Mouse (Mus musculus) NIH3T3 (cell line): ENCODE measurements around the gene Tmem117.
A peak's percentile ranks its signal among the peaks of the same experiment; 100 is the strongest.

Experiments
- DNase-seq: peaks from one replicate; pipeline ENCODE4 v3.0.0-alpha.2; 2012; ENCODE audit warnings: low read depth

Tmem117 gene

DNA sequence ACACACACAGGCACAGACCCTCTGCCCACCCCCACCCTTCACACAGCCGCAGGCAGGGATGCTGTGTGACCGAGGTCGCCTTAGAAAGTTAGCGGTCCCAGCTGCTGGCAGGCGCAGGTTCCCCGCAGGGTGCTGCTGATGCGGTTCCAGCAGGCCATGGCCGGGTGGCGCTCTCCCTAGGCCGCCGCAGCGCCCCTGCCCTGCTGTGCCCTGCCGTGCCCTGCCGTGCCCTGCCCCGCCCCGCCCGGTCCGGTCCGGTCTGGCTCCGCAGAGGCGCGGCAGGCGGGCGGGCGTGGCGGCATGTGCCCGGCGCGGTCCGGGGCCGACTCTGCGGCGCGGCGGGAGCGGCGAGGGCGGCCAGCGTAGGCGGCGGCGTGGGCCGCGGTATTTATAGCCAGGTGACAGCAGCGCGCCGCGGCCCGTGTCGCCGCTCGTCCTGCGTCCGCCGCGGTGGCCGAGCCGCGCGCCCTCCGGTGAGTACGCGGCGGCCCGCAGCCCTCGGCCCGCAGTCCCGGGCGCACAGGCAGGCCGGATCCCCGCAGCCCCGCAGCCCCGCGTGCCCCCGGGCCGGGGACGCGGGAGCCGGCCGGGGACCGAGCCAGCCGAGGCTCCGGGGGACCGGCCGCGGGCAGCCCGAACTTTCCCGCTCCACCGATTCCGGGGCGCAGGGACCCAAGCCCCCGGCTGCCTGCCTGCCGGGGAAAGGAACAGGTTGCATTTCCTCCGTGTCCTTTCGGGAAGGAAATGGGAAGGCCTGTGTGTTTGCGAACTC, at the start of gene Tmem117:
Tmem117 (plus strand) TSS at position 403 of the 772 bp plus-strand sequence.
- DNase-seq, result peak; percentile 46

DNA sequence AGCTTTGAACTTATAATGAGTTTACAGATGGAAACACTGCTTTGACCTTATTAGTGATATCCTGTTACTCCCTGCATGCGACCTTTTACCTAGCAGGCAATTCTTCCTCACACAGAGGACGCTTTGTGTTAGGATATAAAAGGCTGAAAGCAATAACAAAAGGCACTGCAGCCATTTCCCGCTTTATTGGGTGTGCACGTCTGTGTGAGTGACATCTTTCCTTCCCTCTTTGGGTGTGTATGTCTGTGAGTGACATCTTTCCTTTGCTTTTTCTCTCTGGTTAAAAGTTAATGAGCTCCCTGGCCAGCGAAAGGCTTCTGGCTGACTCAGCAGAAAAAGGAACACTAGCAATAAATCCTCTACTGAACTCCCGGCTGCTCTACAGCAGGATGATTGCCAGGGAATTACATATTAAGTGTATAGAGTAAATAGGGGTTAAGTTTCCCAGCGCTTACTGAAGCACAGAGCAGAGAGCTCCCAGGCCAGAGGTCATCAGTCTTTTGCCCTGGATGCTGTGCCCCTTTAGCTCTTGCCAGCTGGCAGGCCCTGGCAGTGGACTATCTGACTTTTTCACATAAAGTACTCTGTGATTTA, 46.9 kb upstream of the Tmem117 start:
- no peak for DNase-seq

DNA sequence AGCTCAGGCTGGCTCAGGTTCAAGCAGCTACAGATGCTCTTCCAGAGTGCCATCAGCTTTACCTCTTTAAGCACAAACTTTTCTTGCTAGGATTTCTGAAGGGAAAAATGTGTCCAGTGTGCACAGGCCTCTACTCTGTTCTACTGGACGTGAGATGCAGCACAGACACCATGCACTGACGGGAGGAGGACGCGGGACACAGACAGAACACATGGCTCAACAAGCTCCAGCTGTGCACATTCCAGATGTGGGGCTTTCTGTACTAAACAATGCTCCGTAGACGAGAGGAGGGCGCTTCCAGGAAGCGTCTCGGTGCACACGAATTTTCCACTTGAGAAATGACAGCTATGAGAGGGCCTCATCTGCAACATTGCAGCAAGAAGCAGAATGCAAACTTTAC, 45.9 kb upstream of the Tmem117 start:
- DNase-seq, result no peak

DNA sequence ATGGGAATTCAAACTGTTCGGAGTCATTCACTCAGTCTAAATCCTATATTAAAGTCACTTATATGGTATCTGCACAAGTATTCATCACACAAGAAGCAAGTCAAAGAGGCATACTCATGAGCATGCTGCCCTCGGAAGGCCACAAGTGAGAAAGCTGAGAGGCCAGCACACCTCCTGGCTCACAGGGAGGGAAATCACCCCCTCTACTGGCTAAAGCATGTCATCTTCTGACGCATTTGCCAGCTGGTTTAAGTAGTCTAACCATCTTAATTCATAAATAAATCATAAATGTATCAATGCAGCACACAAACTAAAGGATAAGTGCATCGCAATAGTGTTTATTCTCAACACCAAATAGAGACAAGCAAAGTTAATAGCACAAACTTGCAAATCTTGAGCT, 44.3 kb upstream of the Tmem117 start:
- DNase-seq, result peak; percentile 45

DNA sequence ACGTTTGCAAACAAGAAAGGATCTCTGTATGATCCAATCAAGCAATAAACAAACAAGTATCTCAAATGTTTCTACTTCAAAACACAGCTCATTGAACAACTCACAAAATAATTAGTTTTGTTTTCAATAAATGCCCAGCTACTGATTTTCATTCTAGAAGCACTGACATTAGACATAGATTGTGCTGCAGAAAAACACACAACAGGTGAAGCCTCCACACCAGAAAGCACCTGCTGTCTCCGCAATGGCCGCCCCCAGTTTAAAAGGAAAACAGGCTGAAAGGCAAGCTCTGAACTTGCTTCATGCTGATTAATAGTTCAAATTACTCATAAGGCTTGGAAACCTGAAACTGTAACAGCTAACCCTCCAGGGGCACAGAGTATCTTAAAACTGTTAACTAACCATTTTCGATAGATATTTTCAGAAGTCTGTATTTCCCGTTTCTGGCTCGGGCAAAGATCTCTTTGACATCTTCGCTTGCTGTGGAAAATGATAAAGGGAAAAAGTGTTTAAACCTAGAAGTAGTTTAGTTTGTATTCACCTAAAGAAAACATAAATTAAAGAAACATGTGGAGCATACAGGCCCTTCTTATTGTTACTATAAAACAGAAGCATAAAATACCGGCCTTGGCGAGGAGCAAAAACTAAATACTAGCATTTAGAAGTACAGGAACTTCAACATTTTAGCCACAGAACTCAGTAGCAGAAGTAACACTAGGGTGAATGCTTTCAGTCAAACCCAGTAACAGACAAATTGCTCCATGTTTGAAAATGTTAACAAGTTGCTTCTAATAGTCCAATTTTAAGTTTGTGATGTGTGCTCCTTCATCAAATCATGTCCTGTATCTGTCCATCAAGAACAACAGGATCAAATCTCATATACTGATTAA, 41.0 kb upstream of the Tmem117 start:
- DNase-seq, result no peak

DNA sequence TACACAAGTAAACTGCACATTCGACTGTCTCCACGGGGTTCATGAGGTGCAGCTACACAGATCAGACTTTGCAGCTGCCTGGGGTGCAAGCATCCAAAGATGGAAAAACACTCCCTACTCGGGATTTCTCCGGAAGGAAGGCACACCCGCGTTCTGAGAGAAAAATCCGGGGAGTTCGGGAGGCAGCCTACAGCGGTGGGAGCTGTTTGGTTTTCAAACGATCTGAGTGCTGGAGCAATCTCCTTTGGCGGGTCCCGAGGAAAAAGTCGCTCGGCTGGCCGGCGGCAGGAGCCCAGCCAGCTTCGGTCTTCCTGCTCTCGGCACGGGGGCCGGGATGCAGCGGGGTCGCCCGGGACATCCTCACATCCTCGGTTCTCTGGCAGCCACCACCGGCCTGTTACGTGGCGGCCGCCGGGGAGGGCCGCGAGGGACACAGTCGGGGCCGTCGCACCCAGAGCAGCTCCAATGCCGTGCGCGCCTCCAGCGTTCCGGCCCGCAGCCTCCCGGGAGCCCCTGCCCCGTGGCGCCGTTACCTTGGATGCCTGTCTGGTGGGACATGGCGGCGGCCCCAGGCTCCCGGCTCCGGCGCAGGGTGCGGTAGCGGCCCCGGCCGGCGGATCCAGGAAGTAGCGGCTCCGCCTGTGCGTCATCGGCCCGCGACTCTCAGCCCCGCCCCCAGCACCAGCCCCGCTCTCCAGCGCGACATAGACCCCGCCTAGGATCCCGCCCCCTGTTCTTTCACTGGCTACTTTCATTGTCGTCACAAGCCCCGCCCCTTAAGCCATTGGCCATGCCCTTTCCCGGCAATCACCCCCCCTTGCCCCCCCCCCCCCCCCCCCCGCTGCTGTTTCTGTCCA, 39.6 kb upstream of the Tmem117 start, which contains the start of gene Twf1:
Twf1 (minus strand) TSS at position 671 of the 857 bp plus-strand sequence.
- peak; percentile 99 for DNase-seq

DNA sequence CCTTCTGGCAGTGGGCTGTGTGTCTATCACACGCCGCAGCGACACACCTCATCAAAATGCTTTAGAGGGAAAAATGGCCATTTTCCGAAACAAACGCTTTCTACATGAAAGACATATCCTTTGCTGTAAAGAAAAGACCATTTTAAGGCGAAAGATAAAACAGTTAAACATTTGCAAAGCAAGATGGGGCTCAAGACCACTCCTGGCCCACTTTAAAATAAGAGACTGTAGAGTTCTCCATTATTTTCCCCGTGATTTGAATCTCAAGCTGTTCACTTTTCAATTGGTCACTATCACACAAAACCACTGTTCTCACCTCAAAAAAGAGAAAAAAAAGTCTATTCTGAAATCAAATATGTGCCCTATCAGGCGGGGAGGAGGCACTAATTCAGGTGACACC, 38.9 kb upstream of the Tmem117 start:
- no peak for DNase-seq

DNA sequence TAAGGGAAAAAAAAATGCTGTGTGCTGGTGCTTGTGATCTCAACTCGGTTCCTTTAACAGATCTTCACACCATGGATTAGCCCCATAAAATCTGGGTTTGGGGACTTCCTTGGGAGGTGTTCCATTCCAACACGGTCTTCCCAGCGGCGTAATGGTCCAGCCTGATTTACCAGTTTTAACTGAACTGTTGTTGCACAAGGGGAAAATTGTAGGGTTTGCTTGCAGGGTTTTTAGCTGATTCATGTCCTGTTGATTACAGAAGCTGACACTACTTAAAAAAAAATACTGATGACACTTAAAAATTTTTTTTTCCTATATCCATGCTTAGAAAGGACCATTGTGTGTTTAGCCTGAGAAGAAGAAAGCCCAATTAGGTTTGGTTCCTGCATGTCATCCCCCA, 37.7 kb upstream of the Tmem117 start:
- no peak for DNase-seq

DNA sequence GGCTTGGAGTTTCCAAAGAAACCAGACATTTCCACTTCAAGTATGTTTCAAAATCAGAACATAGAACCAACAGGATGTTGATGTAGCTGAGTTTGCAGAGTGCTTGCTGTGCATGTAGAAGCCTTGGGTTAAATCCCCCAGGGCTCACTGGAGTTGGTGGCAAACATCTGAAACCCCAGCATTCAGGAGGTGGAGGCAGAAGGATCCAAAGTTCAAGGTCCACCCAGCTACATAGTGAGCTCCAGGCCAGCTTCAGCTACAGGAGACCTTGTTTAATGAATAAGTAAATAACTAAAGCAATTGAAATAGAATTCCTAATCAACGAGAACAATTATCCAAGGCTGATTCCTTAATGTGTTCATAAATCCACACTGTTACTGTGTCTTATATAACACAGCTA, 35.4 kb upstream of the Tmem117 start:
- DNase-seq, result no peak

DNA sequence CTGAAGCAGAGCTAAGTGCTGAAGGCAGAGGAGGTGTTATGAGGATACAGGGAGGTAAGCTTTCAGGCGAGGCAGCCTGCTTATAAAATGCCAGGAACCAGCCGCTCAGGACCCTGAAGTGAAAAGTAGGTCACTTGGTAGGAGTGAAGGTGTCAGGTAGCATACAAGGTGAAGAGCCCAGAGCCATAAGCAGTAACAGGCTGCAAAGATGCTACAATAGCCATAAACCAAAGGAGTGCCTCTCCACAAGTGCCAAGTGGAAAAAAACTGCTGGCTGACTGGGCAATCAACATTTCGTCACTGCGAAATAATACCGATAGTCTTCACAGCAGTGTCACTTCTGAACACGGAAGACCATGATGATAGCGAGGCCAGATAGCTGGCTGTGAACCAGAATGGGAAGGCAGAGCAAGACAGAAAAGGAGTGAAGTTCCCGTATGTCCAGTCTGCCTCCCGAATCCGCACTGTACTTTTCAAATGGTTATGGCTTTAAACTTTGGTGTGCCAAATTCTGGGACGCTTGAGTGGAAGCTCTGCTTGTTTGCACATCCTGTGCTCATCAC, 28.8 kb upstream of the Tmem117 start:
- DNase-seq, result no peak

DNA sequence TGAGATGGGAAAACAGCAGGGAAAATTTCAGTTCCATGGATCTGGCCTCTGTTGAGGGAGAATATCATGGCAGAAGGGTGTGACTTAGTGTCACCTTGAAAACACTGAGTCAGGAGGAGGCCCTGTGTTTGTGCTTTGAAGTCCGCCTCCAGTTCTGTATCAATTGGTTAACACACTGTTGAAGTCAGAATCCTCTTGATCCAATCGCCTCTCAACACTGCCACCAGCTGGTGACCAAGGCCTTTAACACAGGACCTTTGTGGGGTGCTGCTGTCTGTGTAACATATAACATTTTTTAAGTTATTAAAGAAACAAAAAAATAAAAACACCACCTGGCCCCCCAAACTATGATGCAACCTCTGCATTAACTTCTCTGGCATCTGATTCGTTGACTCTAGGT, 27.7 kb upstream of the Tmem117 start:
- DNase-seq, result peak; percentile 82

DNA sequence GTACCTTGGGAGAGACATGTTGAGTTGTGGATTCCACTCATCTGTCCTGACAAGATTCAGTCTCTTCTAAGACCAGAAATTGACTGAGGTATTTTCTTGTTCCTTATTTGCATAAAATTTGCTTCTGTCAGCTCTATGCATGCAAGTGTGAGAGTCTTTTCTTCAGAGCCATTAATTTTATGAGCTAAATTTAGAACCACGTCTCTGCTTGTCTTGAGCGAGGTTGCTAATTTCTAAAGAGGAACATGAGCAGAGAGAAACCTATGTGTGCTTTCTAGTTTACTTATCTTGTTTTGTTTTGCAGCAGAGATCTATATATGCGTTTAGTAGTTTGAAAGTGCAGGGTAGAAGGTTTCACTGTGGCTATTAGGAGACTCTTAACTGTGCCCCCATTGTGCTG, 26.6 kb upstream of the Tmem117 start:
- no peak for DNase-seq

DNA sequence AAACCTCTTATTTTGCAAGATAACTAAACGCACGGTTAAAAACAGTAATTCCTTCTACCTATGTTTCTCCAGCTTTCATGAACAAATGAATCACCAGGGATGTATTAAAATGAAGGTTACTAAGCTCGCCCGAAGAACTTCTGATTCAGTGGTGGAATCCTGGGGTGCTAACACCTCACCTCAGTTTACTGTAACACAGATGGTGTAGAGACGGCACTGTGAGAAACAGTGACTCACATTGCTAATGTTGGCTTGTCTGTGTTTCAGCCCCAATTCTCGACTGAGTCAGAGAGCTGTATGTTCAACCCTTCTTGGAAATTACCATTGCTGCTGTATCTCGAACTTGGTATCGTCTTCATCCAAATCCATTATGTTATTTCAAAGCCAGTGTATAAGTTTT, 21.3 kb upstream of the Tmem117 start:
- peak; percentile 41 for DNase-seq

DNA sequence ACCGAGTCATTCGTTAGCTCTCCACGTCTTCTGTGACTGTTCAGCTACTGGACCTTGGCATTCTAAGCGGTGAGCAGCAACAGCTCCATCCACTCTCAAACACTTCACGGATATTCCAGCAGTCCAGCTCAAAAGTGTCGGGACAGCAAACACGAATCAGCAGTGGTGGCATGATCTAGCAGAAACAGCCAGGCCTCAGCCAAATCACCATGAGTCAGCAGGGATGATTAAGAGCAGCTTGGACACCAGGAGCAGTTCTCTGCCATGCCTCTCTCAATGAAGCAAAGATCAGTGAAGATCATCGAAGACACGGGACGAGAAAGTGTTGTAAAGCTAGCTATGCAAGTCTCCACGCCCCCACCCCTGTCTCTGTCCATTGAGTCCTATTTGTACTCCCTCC, 13.0 kb upstream of the Tmem117 start:
- peak; percentile 62 for DNase-seq

DNA sequence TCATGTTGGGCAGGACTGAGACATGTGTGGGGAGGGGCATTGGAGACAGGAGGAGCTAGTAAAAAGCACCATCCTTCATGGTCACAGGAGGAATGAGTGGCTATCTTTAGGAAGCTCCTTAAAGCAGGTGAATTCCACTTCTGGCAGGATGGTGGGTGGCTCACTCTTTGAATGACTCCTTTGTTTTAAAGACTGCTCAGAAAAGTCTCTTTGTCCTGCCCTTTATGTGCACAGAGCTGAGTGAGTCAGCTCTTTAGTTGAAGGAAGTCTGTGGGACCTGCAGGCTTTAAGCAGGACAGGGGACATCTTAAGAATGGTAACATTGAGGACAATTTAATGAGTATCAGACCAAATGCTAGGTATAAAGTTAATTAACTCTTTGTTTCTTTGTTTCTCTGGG, 8.1 kb upstream of the Tmem117 start:
- no peak for DNase-seq

DNA sequence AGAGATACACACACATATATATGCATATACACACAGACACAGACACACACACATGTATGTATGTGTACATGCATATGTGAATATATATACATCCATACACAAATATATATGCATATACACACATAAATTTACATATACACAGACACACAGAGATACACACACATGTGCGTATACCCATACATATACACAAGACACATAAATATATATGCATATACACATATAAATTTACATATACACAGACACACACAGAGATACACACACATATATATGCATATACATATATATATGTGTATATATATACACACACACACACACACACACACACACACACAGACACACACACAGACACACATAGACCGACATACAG, 586 bp upstream of the Tmem117 start:
- DNase-seq, result no peak

DNA sequence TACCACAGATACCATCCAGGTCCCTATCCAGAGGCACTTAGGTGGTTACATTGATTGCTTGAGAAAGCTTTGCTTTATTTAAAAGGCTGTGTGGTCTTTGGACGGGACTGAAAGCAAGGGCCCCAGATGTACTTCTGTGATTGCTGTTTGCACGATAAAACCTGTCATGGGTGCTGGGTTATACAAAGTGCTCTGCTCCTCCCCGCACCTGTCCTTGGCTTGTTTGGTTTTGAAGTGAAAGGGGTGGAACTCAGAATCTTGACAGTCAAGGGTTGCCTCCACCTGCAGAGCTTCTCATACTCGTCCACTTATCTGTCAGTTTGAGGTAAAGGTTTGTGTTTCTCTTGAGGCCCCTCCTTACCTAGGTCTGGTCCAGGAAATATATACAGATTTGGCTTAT, 1.5 kb downstream of the Tmem117 start:
- DNase-seq, result no peak

DNA sequence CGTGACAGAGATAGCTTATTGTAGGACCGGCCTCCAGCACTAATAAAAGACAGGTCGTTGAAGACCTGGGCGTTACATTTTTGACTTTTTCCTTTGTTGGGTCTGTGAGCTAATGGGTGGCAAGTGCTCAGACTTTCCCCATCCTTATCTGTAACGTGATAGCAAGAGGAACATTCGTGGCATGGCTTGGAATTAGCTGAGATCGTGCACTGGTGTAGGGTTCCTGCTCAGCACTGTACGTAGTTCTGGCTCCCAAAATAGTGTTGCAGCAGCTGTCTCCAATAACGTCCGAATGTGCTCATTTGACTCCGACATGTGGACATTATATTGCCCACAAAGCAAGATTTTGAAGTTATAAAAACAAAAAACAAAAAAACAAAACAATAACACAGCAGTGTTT, 5.5 kb downstream of the Tmem117 start:
- DNase-seq, result no peak

DNA sequence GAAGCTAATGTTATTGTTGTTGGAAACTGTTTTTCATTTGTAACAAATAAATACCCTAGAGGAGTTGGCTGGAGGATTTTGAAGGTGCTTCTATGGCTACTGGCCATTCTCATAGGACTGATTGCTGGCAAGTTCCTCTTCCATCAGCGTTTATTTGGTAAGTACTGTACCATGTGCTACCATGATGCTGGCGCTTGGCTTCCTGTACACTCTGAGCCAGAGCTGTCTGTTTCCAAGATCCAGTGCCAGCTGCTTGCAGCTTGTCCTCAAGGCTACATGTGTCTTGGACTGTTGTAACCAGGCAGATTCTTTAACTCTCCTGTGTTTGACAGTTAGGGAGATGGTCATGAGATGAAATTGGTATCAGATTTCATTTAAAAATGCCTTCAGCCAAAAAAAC, 9.2 kb downstream of the Tmem117 start:
- peak; percentile 13 for DNase-seq

DNA sequence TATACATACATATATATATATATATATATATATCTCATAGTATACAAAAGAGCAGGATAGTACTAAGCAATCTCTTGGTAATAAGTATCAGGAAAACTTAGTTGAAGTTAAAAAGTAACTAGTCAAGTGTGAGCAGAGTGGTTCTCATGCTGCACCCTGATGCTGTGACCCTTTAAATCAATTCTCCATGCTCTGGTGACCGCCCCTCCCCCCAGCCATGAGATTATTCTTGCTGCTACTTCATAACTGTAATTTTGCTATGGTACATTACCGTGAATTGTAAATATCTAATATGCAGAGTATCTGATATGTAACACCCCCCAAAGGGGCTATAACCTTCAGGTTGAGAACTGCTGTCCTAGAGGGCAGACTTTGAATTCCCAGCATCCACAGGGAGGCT, 10.1 kb downstream of the Tmem117 start:
- no peak for DNase-seq

DNA sequence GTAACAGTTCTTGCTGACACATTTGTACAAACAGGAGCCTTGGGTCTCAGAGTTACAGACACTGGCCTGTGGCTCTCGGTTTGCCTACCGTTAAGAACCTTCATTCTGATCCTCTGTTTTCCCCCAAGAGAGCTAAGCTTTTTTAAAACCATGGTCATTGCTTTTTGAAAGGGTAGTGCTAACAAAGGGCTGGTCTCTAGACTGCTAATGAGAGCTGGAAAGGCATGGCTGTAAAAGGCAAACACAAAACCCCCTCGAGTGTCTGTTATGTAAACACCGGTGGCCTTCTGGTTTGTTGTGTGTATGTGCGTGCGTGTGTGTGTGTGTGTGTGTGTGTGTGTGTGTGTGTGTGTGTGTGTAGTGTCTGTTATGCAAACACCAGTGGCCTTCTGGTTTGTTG, 17.0 kb downstream of the Tmem117 start:
- no peak for DNase-seq

DNA sequence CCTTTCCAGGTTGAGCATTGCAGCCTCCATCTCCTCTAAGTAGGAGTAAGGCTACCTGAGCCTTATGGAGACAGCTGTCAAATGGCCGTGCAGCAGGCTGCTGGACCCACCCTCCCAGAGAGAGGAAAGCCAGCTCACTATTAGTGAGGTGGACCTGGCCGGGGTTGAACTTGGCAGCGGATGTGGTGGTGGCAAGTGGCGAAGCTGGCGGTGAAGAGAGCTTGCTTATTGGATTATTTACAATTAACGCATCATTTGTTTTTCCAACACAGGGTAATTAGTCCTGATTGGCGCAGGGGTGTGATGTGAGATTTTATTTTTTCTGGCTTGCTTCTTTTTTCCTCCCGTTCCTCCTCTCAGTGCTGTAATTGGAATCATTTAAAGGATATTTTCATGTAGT, 19.4 kb downstream of the Tmem117 start:
- no peak for DNase-seq
